Mouse (Mus musculus): ENCODE results near the gene Slx4ip. TPM values are rescaled to one million over a fixed set of nuclear protein-coding genes. Genes with fewer than 3 reads are reported as not detected.
A peak's percentile ranks its signal among the peaks of the same experiment; 100 is the strongest.

Slx4ip gene
- polyA plus RNA-seq, 1 experiment from 2014 or later = 5.3 TPM

GRCm38 (mm10) chr2:136913021-136913420, 22.0 kb downstream of the Slx4ip start:
- no peak for ATAC-seq
- Histone ChIP-seq H3K4me2 (replicated peaks) (no peak overlapping the region), H3K27me3 (replicated peaks) (no peaks in the 10 kb centered on the region), H3K4me3 (replicated peaks) (no peak overlapping the region), H3K27ac (no peak overlapping the region), H3K36me3 (no peaks in the 10 kb centered on the region), H3K9me3 (no peaks in the 10 kb centered on the region), H3K4me1 (replicated peaks) (0 out of 2 replicates have a peak, but pooled peaks cover 6% of the 10 kb centered on the region), H3K9ac (no peak overlapping the region)
- 68% methylated on average over 3 of the region's 3 CpGs for WGBS

- Histone ChIP-seq H3K4me3 (replicated peaks) (no peak overlapping the region), H3K4me2 (replicated peaks) (no peak overlapping the region), H3K9me3 (no peaks in the 10 kb centered on the region), H3K4me1 (replicated peaks) (peaks cover 6% of the 10 kb centered on the region; the same call in 1 of the 2 replicates), H3K36me3 (no peaks in the 10 kb centered on the region), H3K27me3 (replicated peaks) (no peaks in the 10 kb centered on the region), H3K27ac (no peak overlapping the region), H3K9ac (no peak overlapping the region)
- 47% methylated on average over 3 of the region's 3 CpGs for WGBS
- 0 out of 2 replicates have a peak, but pooled peaks have one; percentile 47 for ATAC-seq
Observed at GRCm38 (mm10) chr2:136914334-136914902, 23.4 kb downstream of the Slx4ip start.

- Histone ChIP-seq H3K4me2 (replicated peaks) (no peak overlapping the region), H3K27me3 (replicated peaks) (no peaks in the 10 kb centered on the region), H3K9ac (no peak overlapping the region), H3K4me1 (replicated peaks) (peaks cover 11% of the 10 kb centered on the region), H3K27ac (no peak overlapping the region), H3K4me3 (replicated peaks) (no peak overlapping the region), H3K9me3 (no peaks in the 10 kb centered on the region), H3K36me3 (no peaks in the 10 kb centered on the region)
- 95% methylated on average over 1 of the region's 1 CpGs for WGBS
- 0 out of 2 replicates have a peak, but pooled peaks have one; percentile 11 for ATAC-seq
Observed at GRCm38 (mm10) chr2:136919433-136919832, 28.4 kb downstream of the Slx4ip start.

- WGBS = 48% methylated on average over 3 of the region's 3 CpGs
- no peak overlapping the region for H3K4me2 ChIP-seq (replicated peaks)
Observed at GRCm38 (mm10) chr2:136920257-136920993, 29.4 kb downstream of the Slx4ip start.

GRCm38 (mm10) chr2:136921003-136921408, 30.0 kb downstream of the Slx4ip start:
- no peak overlapping the region for H3K9ac ChIP-seq
- no peak overlapping the region for H3K4me2 ChIP-seq (replicated peaks)
- no peaks in the 10 kb centered on the region for H3K36me3 ChIP-seq
- no peaks in the 10 kb centered on the region for H3K9me3 ChIP-seq
- H3K4me1 ChIP-seq (replicated peaks) = peaks cover 8% of the 10 kb centered on the region
- no peaks in the 10 kb centered on the region for H3K27me3 ChIP-seq (replicated peaks)
- no peak overlapping the region for H3K27ac ChIP-seq
- peak; percentile 86 for ATAC-seq
- H3K4me3 ChIP-seq (replicated peaks) = no peak overlapping the region
- 35% methylated on average over 4 of the region's 4 CpGs for WGBS

More at GRCm38 (mm10) chr2:136920257-136920993, 29.4 kb downstream of the Slx4ip start:
- Histone ChIP-seq H3K9ac (no peak overlapping the region), H3K27me3 (replicated peaks) (no peaks in the 10 kb centered on the region), H3K27ac (no peak overlapping the region), H3K4me1 (replicated peaks) (peaks cover 8% of the 10 kb centered on the region), H3K4me3 (replicated peaks) (no peak overlapping the region), H3K36me3 (no peaks in the 10 kb centered on the region), H3K9me3 (no peaks in the 10 kb centered on the region)
- peak; percentile 90 for ATAC-seq

GRCm38 (mm10) chr2:136936391-136937288, 45.6 kb downstream of the Slx4ip start:
- Histone ChIP-seq H3K4me2 (replicated peaks) (no peak overlapping the region), H3K36me3 (no peaks in the 10 kb centered on the region), H3K9ac (no peak overlapping the region), H3K9me3 (no peaks in the 10 kb centered on the region), H3K27ac (no peak overlapping the region), H3K4me1 (replicated peaks) (no peaks in the 10 kb centered on the region), H3K27me3 (replicated peaks) (no peaks in the 10 kb centered on the region), H3K4me3 (replicated peaks) (no peak overlapping the region)
- ATAC-seq = no peak
- WGBS = 87% methylated on average over 4 of the region's 4 CpGs

- no peaks in the 10 kb centered on the region for H3K9me3 ChIP-seq
- 85% methylated on average over 1 of the region's 1 CpGs for WGBS
- H3K27ac ChIP-seq = no peak overlapping the region
- H3K9ac ChIP-seq = no peak overlapping the region
- H3K4me1 ChIP-seq (replicated peaks) = no peaks in the 10 kb centered on the region
- no peak overlapping the region for H3K4me3 ChIP-seq (replicated peaks)
- no peaks in the 10 kb centered on the region for H3K36me3 ChIP-seq
- no peaks in the 10 kb centered on the region for H3K27me3 ChIP-seq (replicated peaks)
- ATAC-seq = no peak
- H3K4me2 ChIP-seq (replicated peaks) = no peak overlapping the region
Observed at GRCm38 (mm10) chr2:136938249-136938648, 47.2 kb downstream of the Slx4ip start.

GRCm38 (mm10) chr2:136946297-136946696, 55.3 kb downstream of the Slx4ip start:
- Histone ChIP-seq H3K4me2 (replicated peaks) (no peak overlapping the region), H3K36me3 (no peaks in the 10 kb centered on the region), H3K27ac (no peak overlapping the region), H3K9me3 (no peaks in the 10 kb centered on the region), H3K27me3 (replicated peaks) (no peaks in the 10 kb centered on the region), H3K4me3 (replicated peaks) (no peak overlapping the region), H3K4me1 (replicated peaks) (0 out of 2 replicates have a peak, but pooled peaks cover 4% of the 10 kb centered on the region), H3K9ac (no peak overlapping the region)
- no peak for ATAC-seq
- WGBS = 78% methylated on average over 5 of the region's 5 CpGs

GRCm38 (mm10) chr2:136947500-136947899, 56.5 kb downstream of the Slx4ip start:
- Histone ChIP-seq H3K27ac (no peak overlapping the region), H3K4me2 (replicated peaks) (no peak overlapping the region), H3K4me1 (replicated peaks) (0 out of 2 replicates have a peak, but pooled peaks cover 4% of the 10 kb centered on the region), H3K36me3 (no peaks in the 10 kb centered on the region), H3K27me3 (replicated peaks) (no peaks in the 10 kb centered on the region), H3K9ac (no peak overlapping the region), H3K4me3 (replicated peaks) (no peak overlapping the region), H3K9me3 (no peaks in the 10 kb centered on the region)
- ATAC-seq = no peak
- WGBS = 59% methylated on average over 4 of the region's 4 CpGs

- no peaks in the 10 kb centered on the region for H3K9me3 ChIP-seq
- peak; percentile 62; the same call in 1 of the 2 replicates for ATAC-seq
- no peak overlapping the region for H3K27ac ChIP-seq
Observed at GRCm38 (mm10) chr2:136947937-136948336, 56.9 kb downstream of the Slx4ip start.

GRCm38 (mm10) chr2:136952238-136952637, 61.2 kb downstream of the Slx4ip start:
- no peaks in the 10 kb centered on the region for H3K36me3 ChIP-seq
- no peak overlapping the region for H3K4me2 ChIP-seq (replicated peaks)
- H3K9ac ChIP-seq = no peak overlapping the region
- no peaks in the 10 kb centered on the region for H3K27me3 ChIP-seq (replicated peaks)
- H3K9me3 ChIP-seq = no peaks in the 10 kb centered on the region
- no peak overlapping the region for H3K27ac ChIP-seq
- ATAC-seq = peak; percentile 26; the same call in 1 of the 2 replicates
- no peak overlapping the region for H3K4me3 ChIP-seq (replicated peaks)
- 29% methylated on average over 1 of the region's 1 CpGs for WGBS
- H3K4me1 ChIP-seq (replicated peaks) = 0 out of 2 replicates have a peak, but pooled peaks cover 4% of the 10 kb centered on the region

More at GRCm38 (mm10) chr2:136947937-136948336, 56.9 kb downstream of the Slx4ip start:
- Histone ChIP-seq H3K4me1 (replicated peaks) (0 out of 2 replicates have a peak, but pooled peaks cover 4% of the 10 kb centered on the region), H3K27me3 (replicated peaks) (no peaks in the 10 kb centered on the region), H3K36me3 (no peaks in the 10 kb centered on the region), H3K9ac (no peak overlapping the region), H3K4me3 (replicated peaks) (no peak overlapping the region), H3K4me2 (replicated peaks) (no peak overlapping the region)
- 19% methylated on average over 5 of the region's 5 CpGs for WGBS

Data from intestine, embryonic 15.5 days (tissue).